Mouse (Mus musculus): ENCODE results near the gene Usp13. TPM values are rescaled to one million over a fixed set of nuclear protein-coding genes. Genes with fewer than 3 reads are reported as not detected.

Gene Usp13
- polyA plus RNA-seq, 1 experiment = not detected

DNA sequence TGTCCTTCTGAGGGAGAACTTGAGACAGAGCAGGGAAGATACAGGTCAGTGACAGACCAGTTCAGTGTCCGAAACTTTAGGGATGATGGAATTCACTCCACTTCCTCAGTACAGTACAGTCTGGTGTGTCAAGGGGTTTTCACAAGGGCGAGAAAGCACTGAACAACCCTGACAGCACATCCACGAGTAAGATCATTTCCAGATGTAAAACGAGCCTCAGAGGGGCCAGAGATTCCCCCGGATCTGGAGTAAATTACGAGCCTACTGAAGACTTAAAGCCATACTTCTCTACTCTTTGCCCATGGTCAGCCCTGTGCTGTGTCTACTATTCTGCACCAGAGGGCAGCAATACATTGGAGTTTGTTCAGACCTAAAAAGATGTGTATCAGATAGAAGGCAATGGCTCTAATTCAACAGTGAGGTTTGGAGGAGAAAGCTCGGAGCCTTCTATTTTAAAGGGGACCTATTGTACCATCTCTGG, 92.8 kb downstream of the Usp13 start:
- no peaks in the 10 kb centered on the region for H3K27me3 ChIP-seq (replicated peaks)
- no peak for TF ChIP-seq FLI1 (IDR thresholded peaks at IDR 0.05; ENCODE audit: low read length)
- no peak for TF ChIP-seq GATA1 (IDR thresholded peaks at IDR 0.05; ENCODE audit: borderline replicate concordance, low read length)
- no peaks in the 10 kb centered on the region for H3K36me3 ChIP-seq (replicated peaks; ENCODE audit: low read length)
- H3K4me1 ChIP-seq = no peaks in the 10 kb centered on the region
- peaks cover 27% of the 10 kb centered on the region for H3K9me3 ChIP-seq
- H3K4me3 ChIP-seq (replicated peaks) = no peak overlapping the region

DNA sequence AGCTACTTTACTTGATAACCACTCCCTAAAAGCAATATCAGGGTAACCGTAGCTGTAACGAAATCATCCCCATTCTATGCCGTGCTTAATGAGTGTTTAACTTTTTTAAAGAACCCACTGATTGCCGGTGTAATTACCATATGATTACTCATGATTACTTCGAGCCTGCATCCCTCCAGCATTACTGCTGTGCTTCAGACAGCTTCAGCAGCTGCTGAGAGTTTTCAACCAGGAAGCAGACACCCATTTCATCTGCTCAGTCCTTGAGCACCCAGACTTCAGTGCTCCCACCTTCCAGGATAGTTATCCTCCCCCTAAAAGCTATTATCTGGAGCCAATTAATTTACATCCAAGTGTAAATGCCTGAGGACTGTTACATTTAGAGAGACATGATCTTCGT, 106.8 kb downstream of the Usp13 start:
- no peaks in the 10 kb centered on the region for H3K36me3 ChIP-seq (replicated peaks; ENCODE audit: low read length)
- TF ChIP-seq FLI1 (IDR thresholded peaks at IDR 0.05; ENCODE audit: low read length) (no peak), GATA1 (IDR thresholded peaks at IDR 0.05; ENCODE audit: borderline replicate concordance, low read length) (no peak)
- no peaks in the 10 kb centered on the region for H3K4me1 ChIP-seq
- peaks cover 41% of the 10 kb centered on the region for H3K9me3 ChIP-seq
- H3K27me3 ChIP-seq (replicated peaks) = no peaks in the 10 kb centered on the region
- no peak overlapping the region for H3K4me3 ChIP-seq (replicated peaks)

DNA sequence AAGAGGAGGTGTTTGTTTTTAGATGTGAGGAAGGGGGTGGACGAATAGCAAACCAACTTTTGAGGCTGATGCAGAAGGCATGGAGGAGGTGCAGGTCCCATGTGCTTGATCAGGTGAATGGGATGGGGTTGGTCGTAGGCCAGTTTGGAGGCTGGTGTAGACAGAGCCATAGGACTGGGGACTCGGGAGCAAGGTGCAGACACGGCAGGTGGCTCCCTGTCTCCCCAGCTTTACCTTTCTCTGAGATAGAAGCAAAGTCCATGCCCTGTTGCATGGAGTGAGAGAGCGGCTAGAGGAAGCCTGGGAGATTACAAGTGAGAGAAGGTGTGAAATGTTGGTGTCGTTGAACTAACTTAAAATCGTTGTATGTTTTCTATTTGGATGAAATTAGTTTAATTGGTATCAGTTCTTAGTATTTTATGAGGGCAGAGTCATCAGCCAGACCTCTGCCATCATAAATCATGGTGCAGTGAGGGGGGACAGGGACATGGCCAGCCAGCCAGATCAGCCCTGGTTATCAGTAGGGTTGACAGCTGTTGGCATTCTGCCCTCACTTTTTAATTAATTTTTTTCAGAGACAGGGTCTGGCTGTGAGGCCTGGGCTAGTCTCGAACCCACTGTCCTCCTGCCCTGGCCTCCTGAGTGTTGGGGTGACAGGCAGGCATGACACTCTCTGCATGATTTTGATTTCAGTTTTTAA, 122.6 kb downstream of the Usp13 start:
- H3K27me3 ChIP-seq (replicated peaks) = no peaks in the 10 kb centered on the region
- H3K36me3 ChIP-seq (replicated peaks; ENCODE audit: low read length) = no peaks in the 10 kb centered on the region
- H3K4me1 ChIP-seq = no peaks in the 10 kb centered on the region
- H3K9me3 ChIP-seq = peaks cover 8% of the 10 kb centered on the region; the same call in 1 of the 2 replicates
- H3K4me3 ChIP-seq (replicated peaks) = no peak overlapping the region
- TF ChIP-seq GATA1 (IDR thresholded peaks at IDR 0.05; ENCODE audit: borderline replicate concordance, low read length) = no peak
- no peak for TF ChIP-seq FLI1 (IDR thresholded peaks at IDR 0.05; ENCODE audit: low read length)

DNA sequence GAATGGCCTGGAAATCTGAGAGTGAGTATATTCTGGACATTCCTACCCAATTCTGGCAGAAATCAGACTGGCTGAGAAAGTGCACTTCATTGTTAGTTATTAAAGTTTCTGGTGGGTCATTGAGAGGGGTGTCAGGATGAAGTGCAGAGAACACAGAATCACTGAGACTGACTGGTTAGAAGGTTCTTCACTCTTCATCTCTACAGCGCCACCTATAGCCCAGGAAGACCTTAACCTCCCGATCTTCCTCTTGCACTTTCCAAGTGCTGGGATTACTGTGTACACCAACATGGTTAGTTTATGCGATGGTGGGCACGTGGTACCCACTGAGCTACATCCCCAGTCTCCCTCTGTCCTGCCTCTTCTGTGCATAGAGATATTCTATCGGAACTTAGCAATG, 130.1 kb downstream of the Usp13 start:
- no peak overlapping the region for H3K4me3 ChIP-seq (replicated peaks)
- H3K27me3 ChIP-seq (replicated peaks) = no peaks in the 10 kb centered on the region
- no peak for TF ChIP-seq GATA1 (IDR thresholded peaks at IDR 0.05; ENCODE audit: borderline replicate concordance, low read length)
- TF ChIP-seq FLI1 (IDR thresholded peaks at IDR 0.05; ENCODE audit: low read length) = no peak
- H3K9me3 ChIP-seq = peaks cover 3% of the 10 kb centered on the region; the same call in 1 of the 2 replicates
- H3K36me3 ChIP-seq (replicated peaks; ENCODE audit: low read length) = no peaks in the 10 kb centered on the region
- no peaks in the 10 kb centered on the region for H3K4me1 ChIP-seq

DNA sequence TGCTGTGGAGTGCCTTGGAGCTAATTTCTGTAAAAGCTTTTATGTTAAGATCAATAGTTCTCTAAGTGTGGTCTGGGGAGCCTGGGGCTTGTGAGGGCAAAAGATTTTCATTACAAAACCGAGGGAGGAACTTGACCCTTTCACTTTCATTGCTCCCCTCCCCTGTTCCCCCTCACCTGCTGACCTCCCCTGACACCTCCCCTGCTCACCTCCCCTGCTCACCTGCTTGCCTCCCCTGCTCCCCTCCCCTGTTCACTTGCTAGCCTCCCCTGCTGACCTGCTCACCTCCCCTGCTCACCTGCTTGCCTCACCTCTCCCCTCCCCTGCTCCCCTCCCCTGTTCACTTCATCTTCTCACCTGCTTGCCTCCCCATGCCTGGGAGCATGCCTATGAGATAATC, 134.0 kb downstream of the Usp13 start:
- Histone ChIP-seq H3K36me3 (replicated peaks; ENCODE audit: low read length) (no peaks in the 10 kb centered on the region), H3K9me3 (peaks cover 3% of the 10 kb centered on the region; the same call in 1 of the 2 replicates), H3K27me3 (replicated peaks) (no peaks in the 10 kb centered on the region), H3K4me3 (replicated peaks) (no peak overlapping the region), H3K4me1 (no peaks in the 10 kb centered on the region)
- no peak for TF ChIP-seq FLI1 (IDR thresholded peaks at IDR 0.05; ENCODE audit: low read length)
- TF ChIP-seq GATA1 (IDR thresholded peaks at IDR 0.05; ENCODE audit: borderline replicate concordance, low read length) = no peak

DNA sequence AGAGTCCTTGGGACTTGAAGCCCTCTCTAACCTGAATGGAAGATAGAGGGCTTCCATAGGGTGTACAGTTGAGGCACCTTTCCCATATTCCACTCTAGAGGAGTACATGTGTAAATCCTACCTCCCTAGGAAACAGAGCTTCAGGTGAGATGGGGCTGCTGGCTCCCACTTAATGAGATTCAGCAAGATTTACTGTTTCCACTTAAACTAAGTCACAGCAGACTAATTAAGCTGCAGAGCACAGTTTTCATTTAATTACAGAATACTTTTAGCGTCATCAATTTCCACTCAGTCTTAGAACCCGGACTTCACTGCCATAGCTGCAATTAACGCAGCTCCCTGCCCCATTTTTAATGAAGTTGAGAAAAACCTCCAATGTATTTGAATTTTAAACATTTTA, 144.1 kb downstream of the Usp13 start:
- Histone ChIP-seq H3K27me3 (replicated peaks) (no peaks in the 10 kb centered on the region), H3K4me1 (no peaks in the 10 kb centered on the region), H3K4me3 (replicated peaks) (no peak overlapping the region), H3K36me3 (replicated peaks; ENCODE audit: low read length) (no peaks in the 10 kb centered on the region), H3K9me3 (no peaks in the 10 kb centered on the region)
- TF ChIP-seq GATA1 (IDR thresholded peaks at IDR 0.05; ENCODE audit: borderline replicate concordance, low read length) = no peak
- TF ChIP-seq FLI1 (IDR thresholded peaks at IDR 0.05; ENCODE audit: low read length) = no peak

DNA sequence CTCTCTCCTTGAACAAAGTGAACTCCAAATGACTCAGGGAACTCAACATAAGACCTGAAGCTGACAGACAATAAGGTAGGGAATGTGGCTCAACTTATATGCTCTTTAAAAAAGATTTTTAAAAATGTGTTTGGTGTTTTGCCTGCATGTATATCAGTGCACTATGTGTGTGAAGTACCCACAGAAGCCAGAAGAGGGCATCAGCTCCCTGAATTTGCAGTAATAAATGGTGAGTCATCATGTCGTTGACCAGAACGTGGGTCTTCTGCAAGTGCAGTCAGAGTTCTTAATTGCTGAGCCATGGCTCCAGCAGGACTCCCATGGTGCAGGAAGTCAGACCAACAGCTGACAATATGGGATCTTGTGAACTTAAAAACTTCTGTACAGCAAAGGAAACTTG, 148.2 kb downstream of the Usp13 start:
- Histone ChIP-seq H3K9me3 (no peaks in the 10 kb centered on the region), H3K27me3 (replicated peaks) (no peaks in the 10 kb centered on the region), H3K4me1 (no peaks in the 10 kb centered on the region), H3K4me3 (replicated peaks) (no peak overlapping the region), H3K36me3 (replicated peaks; ENCODE audit: low read length) (no peaks in the 10 kb centered on the region)
- TF ChIP-seq GATA1 (IDR thresholded peaks at IDR 0.05; ENCODE audit: borderline replicate concordance, low read length) (no peak), FLI1 (IDR thresholded peaks at IDR 0.05; ENCODE audit: low read length) (no peak)

DNA sequence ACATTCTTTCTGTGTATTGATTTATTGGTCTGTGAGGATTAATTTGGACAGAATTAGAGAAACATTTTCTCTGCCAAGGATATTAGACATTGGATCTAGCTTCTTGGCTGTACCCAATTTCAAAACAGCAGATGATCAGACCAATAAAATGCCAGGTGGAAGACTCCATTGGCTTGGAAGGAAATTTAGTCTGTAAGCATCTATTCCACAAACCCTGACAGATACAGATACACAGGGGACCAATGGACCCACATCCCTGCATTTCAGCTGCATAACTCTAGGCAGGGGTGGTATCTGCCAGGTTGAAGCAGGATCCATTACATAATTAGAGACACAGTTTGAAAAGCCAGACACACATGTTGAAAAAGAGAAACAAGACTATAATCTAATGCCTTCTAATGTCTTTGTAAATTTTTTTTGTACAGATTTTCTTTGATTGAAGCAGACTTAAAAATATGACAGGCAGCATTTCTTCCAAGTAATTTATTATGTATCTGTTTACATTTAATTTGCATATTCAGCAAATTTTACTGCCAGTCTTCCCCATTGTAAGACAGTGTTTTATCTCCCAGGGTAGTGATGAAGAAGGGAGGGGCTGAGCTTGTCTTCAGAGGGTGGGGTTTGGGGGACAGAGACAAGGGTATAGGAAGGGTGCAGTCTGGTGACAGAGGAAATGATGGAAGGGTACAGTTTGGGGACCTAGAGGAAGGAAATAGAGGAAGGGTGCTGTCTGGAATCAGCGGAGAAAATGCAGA, 151.5 kb downstream of the Usp13 start:
- H3K4me1 ChIP-seq = no peaks in the 10 kb centered on the region
- peaks cover 7% of the 10 kb centered on the region; the same call in 1 of the 2 replicates for H3K9me3 ChIP-seq
- TF ChIP-seq FLI1 (IDR thresholded peaks at IDR 0.05; ENCODE audit: low read length) (no peak), GATA1 (IDR thresholded peaks at IDR 0.05; ENCODE audit: borderline replicate concordance, low read length) (no peak)
- no peak overlapping the region for H3K4me3 ChIP-seq (replicated peaks)
- no peaks in the 10 kb centered on the region for H3K36me3 ChIP-seq (replicated peaks; ENCODE audit: low read length)
- no peaks in the 10 kb centered on the region for H3K27me3 ChIP-seq (replicated peaks)

DNA sequence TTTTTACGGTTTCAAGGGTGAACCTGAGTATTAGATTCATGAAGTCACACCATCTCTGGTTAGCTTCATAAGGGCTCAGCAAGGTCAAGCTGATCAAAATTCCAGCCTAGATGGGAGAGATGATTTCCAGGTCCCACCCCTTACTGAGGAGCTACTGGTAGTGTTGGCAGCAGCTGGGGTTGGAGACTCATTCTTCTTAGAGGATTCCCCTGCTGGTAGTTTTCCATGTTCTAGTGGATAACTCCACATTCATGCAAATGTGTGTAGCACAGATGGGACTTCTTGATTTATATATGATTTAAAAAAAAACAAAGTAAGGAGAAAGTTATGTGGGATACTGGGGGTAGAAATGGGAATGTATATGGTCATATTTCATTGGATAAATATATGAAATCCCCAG, 152.9 kb downstream of the Usp13 start:
- Histone ChIP-seq H3K9me3 (peaks cover 7% of the 10 kb centered on the region; the same call in 1 of the 2 replicates), H3K27me3 (replicated peaks) (no peaks in the 10 kb centered on the region), H3K4me1 (no peaks in the 10 kb centered on the region), H3K4me3 (replicated peaks) (no peak overlapping the region), H3K36me3 (replicated peaks; ENCODE audit: low read length) (no peaks in the 10 kb centered on the region)
- TF ChIP-seq GATA1 (IDR thresholded peaks at IDR 0.05; ENCODE audit: borderline replicate concordance, low read length) = no peak

DNA sequence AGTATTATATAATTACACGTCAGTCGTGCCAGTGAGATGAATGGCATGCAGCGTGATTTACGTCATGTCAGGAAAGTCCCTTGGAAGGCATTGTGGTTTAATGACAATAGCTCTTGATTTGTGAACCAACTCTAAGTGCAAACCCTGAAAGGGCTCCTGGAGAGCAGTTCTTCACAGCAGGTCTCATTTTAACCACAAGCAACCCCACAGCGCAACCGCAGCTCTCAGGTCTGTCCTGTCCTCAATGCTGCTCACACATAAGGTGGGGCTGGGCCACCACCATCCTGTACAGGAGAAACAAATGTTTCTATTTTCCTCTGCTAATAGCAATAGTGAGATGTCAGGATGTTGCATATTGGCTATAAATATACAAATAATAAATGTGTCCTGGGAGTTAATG, 161.9 kb downstream of the Usp13 start:
- Histone ChIP-seq H3K4me3 (replicated peaks) (no peak overlapping the region), H3K36me3 (replicated peaks; ENCODE audit: low read length) (no peaks in the 10 kb centered on the region), H3K9me3 (peaks cover 5% of the 10 kb centered on the region; the same call in 1 of the 2 replicates), H3K27me3 (replicated peaks) (no peaks in the 10 kb centered on the region), H3K4me1 (no peaks in the 10 kb centered on the region)
- TF ChIP-seq GATA1 (IDR thresholded peaks at IDR 0.05; ENCODE audit: borderline replicate concordance, low read length) (no peak), FLI1 (IDR thresholded peaks at IDR 0.05; ENCODE audit: low read length) (no peak)

All from megakaryocyte, embryonic 14.5 days (primary cell).